Mouse (Mus musculus) liver, postnatal 0 days (tissue): ENCODE results near the gene Spc24. TPM values are rescaled to one million over a fixed set of nuclear protein-coding genes. Genes with fewer than 3 reads are reported as not detected.

Experiments used
- ATAC-seq: fragments of 200-750 bp; cut with Nextera tagmentation; 2 replicates; pipeline ENCODE4 v1.8.0; 2017; ENCODE audit warnings: mild to moderate bottlenecking, moderate library complexity
- DNase-seq: peaks from one replicate; pipeline ENCODE4 v3.0.0-alpha.2; 2016
- H3K27ac ChIP-seq: fragments of 300-500 bp; sonication (generic); 2 replicates; pipeline ENCODE4 v1.5.1; 2014; ENCODE audit warnings: antibody characterized with exemption, moderate library complexity, mild to moderate bottlenecking, low read depth
- H3K27me3 ChIP-seq: fragments of 300-500 bp; sonication (generic); 2 replicates; pipeline ENCODE4 v1.6.1; 2014; ENCODE audit warnings: low read length, control low read depth, mixed read lengths; ENCODE audit not compliant: insufficient read depth
- H3K36me3 ChIP-seq: fragments of 300-500 bp; sonication (generic); replicated peaks from 2 replicates; pipeline ENCODE4 v1.6.1; 2014; ENCODE audit warnings: mild to moderate bottlenecking, control low read depth, low read length, moderate library complexity, mixed read lengths; ENCODE audit not compliant: insufficient read depth
- H3K4me1 ChIP-seq: fragments of 300-500 bp; sonication (generic); 2 replicates; pipeline ENCODE4 v1.6.1; 2014; ENCODE audit warnings: antibody characterized with exemption, mild to moderate bottlenecking, control low read depth; ENCODE audit not compliant: insufficient read depth
- H3K4me2 ChIP-seq: fragments of 300-500 bp; sonication (generic); 2 replicates; pipeline ENCODE4 v1.6.1; 2014; ENCODE audit warnings: low read depth, mild to moderate bottlenecking, low read length, moderate library complexity, mixed read lengths
- H3K4me3 ChIP-seq: fragments of 300-500 bp; sonication (generic); 2 replicates; pipeline ENCODE4 v1.5.1; 2014; ENCODE audit warnings: low read depth, low read length
- H3K9ac ChIP-seq: fragments of 300-500 bp; sonication (generic); replicated peaks from 2 replicates; pipeline ENCODE4 v1.6.1; 2014; ENCODE audit warnings: mild to moderate bottlenecking, moderate library complexity
- H3K9me3 ChIP-seq: fragments of 300-500 bp; sonication (generic); 2 replicates; pipeline ENCODE4 v1.6.1; 2016; ENCODE audit warnings: mild to moderate bottlenecking, control low read depth, low read length, mixed read lengths
- CTCF ChIP-seq: sonication (generic); IDR thresholded peaks from 2 replicates; pipeline ENCODE4 v1.5.1; 2016; ENCODE audit warnings: antibody characterized with exemption, low read depth
- EP300 ChIP-seq: IDR thresholded peaks from 2 replicates; pipeline ENCODE4 v1.6.1; 2016; ENCODE audit warnings: antibody characterized with exemption, low read depth, mild to moderate bottlenecking
- WGBS: fragments of 180-500 bp; shearing (Covaris S2); extraction: QIAGEN DNeasy Blood & Tissue Kit; methylation state at CpG from one replicate; pipeline ENCODE4 v1.1.7; 2014; ENCODE audit not compliant: insufficient replicate concordance; 5-methylcytosine and 5-hydroxymethylcytosine counted together
- polyA plus RNA-seq: library from polyadenylated mRNA; unstranded; fragments of >200 nt; fragmentation: Nextera tagmentation; extraction: Ambion mirVana; gene quantifications from 2 replicates; pipeline ENCODE4 v1.2.1, GENCODE M21; 2015

The Spc24 gene
- polyA plus RNA-seq, 1 experiment from 2014 or later: 38.4 TPM

- H3K4me1 ChIP-seq: peaks cover 9% of the 10 kb centered on the region; the same call in 1 of the 2 replicates
- H3K9me3 ChIP-seq: no peaks in the 10 kb centered on the region
- no peak overlapping the region for H3K4me2 ChIP-seq
- 85% methylated on average over 2 of the region's 2 CpGs for WGBS
- no peak overlapping the region for H3K4me3 ChIP-seq
- H3K27ac ChIP-seq: no peak overlapping the region
- H3K9ac ChIP-seq: 0 out of 2 replicates have a peak overlapping the region, but pooled peaks have one; percentile 6
- peaks cover 19% of the 10 kb centered on the region for H3K36me3 ChIP-seq
- TF ChIP-seq EP300 (no peak), CTCF (no peak)
- H3K27me3 ChIP-seq: no peaks in the 10 kb centered on the region
- no peak for DNase-seq
- ATAC-seq: peak; percentile 36; the same call in 1 of the 2 replicates
Measured at GRCm38 (mm10) chr9:21754003-21754402, 6.1 kb downstream of the Spc24 start.

GRCm38 (mm10) chr9:21752252-21752792, 7.8 kb downstream of the Spc24 start:
- ATAC-seq: peak; percentile 18; the same call in 1 of the 2 replicates

GRCm38 (mm10) chr9:21751347-21751746, 8.8 kb downstream of the Spc24 start:
- DNase-seq (no peak), ATAC-seq (no peak)
- H3K4me3 ChIP-seq: no peak overlapping the region
- 72% methylated on average over 6 of the region's 6 CpGs for WGBS
- H3K4me1 ChIP-seq: peaks cover 3% of the 10 kb centered on the region; the same call in 1 of the 2 replicates
- H3K9me3 ChIP-seq: no peaks in the 10 kb centered on the region
- no peaks in the 10 kb centered on the region for H3K27me3 ChIP-seq
- H3K27ac ChIP-seq: 0 out of 2 replicates have a peak overlapping the region, but pooled peaks have one; percentile 4
- peaks cover 39% of the 10 kb centered on the region for H3K36me3 ChIP-seq
- H3K9ac ChIP-seq: no peak overlapping the region
- no peak overlapping the region for H3K4me2 ChIP-seq
- TF ChIP-seq CTCF (peak; percentile 34), EP300 (no peak)

More at GRCm38 (mm10) chr9:21752252-21752792, 7.8 kb downstream of the Spc24 start:
- Histone ChIP-seq H3K4me2 (no peak overlapping the region), H3K9ac (no peak overlapping the region), H3K27ac (peak overlapping the region; percentile 4; the same call in 1 of the 2 replicates), H3K36me3 (peaks cover 34% of the 10 kb centered on the region), H3K4me1 (peaks cover 3% of the 10 kb centered on the region; the same call in 1 of the 2 replicates), H3K27me3 (no peaks in the 10 kb centered on the region), H3K4me3 (no peak overlapping the region), H3K9me3 (no peaks in the 10 kb centered on the region)
- TF ChIP-seq EP300: no peak
- no peak for TF ChIP-seq CTCF
- 57% methylated on average over 10 of the region's 10 CpGs for WGBS
- no peak for DNase-seq

GRCm38 (mm10) chr9:21750370-21750769, 9.7 kb downstream of the Spc24 start:
- no peak for DNase-seq
- WGBS: 78% methylated on average over 2 of the region's 3 CpGs

GRCm38 (mm10) chr9:21749382-21750118, 10.6 kb downstream of the Spc24 start:
- WGBS: 84% methylated on average over 6 of the region's 6 CpGs
- peaks cover 48% of the 10 kb centered on the region for H3K36me3 ChIP-seq
- peaks cover 3% of the 10 kb centered on the region; the same call in 1 of the 2 replicates for H3K4me1 ChIP-seq

More at GRCm38 (mm10) chr9:21750370-21750769, 9.7 kb downstream of the Spc24 start:
- TF ChIP-seq EP300 (no peak), CTCF (no peak)
- no peak overlapping the region for H3K27ac ChIP-seq
- no peak for ATAC-seq
- no peak overlapping the region for H3K4me2 ChIP-seq
- H3K27me3 ChIP-seq: no peaks in the 10 kb centered on the region
- no peak overlapping the region for H3K9ac ChIP-seq
- no peak overlapping the region for H3K4me3 ChIP-seq
- no peaks in the 10 kb centered on the region for H3K9me3 ChIP-seq
- peaks cover 43% of the 10 kb centered on the region for H3K36me3 ChIP-seq
- peaks cover 3% of the 10 kb centered on the region; the same call in 1 of the 2 replicates for H3K4me1 ChIP-seq

GRCm38 (mm10) chr9:21748491-21748890, 11.6 kb downstream of the Spc24 start:
- Histone ChIP-seq H3K27me3 (no peaks in the 10 kb centered on the region), H3K27ac (no peak overlapping the region), H3K9ac (no peak overlapping the region), H3K4me1 (peaks cover 3% of the 10 kb centered on the region; the same call in 1 of the 2 replicates), H3K9me3 (no peaks in the 10 kb centered on the region), H3K36me3 (peaks cover 58% of the 10 kb centered on the region), H3K4me2 (no peak overlapping the region), H3K4me3 (no peak overlapping the region)
- ATAC-seq (no peak), DNase-seq (no peak)
- no peak for TF ChIP-seq EP300
- no peak for TF ChIP-seq CTCF
- 83% methylated on average over 10 of the region's 10 CpGs for WGBS

More at GRCm38 (mm10) chr9:21749382-21750118, 10.6 kb downstream of the Spc24 start:
- Histone ChIP-seq H3K4me2 (no peak overlapping the region), H3K4me3 (no peak overlapping the region), H3K9ac (no peak overlapping the region), H3K9me3 (no peaks in the 10 kb centered on the region), H3K27me3 (no peaks in the 10 kb centered on the region), H3K27ac (no peak overlapping the region)
- ATAC-seq: no peak
- no peak for DNase-seq
- TF ChIP-seq CTCF (no peak), EP300 (no peak)
